Mouse (Mus musculus) lung, postnatal 14 days (tissue): Measurements from ENCODE around the gene Dact2.
A peak's percentile ranks its signal among the peaks of the same experiment; 100 is the strongest.

Experiments
- DNase-seq: peaks from one replicate; pipeline ENCODE4 v3.0.0; 2021

Dact2 gene

GRCm38 (mm10) chr17:14172731-14173130 is 31.4 kb downstream of the Dact2 start:
- no peak for DNase-seq

GRCm38 (mm10) chr17:14172184-14172583 is 31.9 kb downstream of the Dact2 start:
- DNase-seq, result no peak

- no peak for DNase-seq
Observed at GRCm38 (mm10) chr17:14170961-14171479, 33.1 kb downstream of the Dact2 start.

DNA sequence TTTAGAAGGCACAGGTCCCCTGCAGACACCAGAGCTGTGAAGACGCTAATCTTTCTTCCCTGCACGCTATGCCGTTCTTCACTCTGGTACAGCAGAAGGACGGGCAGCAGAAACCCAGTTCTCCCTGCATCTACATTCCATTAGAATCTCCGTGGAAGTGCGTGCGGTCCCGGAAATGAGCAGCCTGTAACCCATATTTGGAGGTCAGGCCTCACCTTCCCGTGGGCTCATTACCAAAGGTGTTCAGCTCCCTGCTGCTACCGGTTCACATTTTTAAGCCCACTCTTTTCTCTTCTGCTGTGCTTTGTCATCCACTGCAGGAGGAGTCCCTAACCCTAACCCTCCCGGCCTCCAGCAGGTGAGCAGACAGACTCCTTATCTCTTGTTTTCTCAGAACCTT is 34.7 kb downstream of the Dact2 start:
- no peak for DNase-seq

DNA sequence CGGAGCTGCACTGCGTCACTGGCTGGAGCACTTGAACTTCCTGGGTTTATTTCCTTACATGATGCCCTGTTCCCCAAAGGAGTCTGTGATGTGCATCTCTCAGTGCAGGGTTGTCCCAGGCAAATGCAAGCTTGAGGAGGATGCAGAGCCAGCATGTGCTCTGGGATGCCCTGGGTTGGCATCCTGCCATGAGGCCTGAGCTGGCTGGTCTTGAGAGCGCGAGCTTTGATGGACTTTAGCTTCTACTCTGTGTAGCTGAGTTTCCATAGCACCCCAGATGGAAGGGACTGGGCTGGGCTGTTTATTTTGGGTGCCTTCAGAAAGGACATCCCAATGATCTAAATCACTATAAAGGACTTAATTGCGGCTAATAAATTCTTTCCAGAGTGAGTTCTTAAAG is 36.5 kb downstream of the Dact2 start:
- no peak for DNase-seq

GRCm38 (mm10) chr17:14166746-14167432 is 37.2 kb downstream of the Dact2 start:
- no peak for DNase-seq

DNA sequence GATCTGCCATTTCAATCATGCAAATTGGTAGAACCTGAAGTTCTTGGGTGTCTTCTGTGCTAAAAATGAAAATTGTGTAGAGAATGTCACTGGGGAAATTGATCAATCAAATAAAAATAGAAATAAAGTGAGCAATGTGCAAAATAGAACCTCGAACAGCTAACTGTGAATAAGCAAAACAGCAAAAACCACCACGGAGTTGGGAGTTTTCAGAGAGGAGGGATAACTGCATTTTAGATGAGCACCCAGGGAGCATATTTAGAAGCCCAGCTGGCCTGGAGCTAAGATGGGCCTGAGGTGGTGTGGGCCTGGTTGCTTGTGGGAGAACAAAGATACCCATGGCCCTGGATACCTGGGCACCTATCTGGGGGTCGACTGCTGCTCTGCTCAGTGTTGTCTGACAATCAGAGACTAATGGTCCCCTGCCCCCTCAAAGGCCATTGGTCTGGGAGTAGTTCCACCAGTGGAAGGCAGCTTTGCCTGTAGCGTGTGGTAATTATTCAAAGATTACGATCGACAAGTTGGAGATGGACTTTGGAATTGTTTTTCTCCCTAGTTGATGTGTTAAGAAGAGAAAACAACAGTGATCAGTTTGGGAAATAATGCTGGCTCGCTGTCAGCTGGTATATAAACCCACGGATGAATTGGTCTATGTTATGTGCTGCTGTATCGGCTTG is 38.0 kb downstream of the Dact2 start:
- DNase-seq, result no peak

GRCm38 (mm10) chr17:14165332-14165876 is 38.7 kb downstream of the Dact2 start:
- DNase-seq, result peak; percentile 19

DNA sequence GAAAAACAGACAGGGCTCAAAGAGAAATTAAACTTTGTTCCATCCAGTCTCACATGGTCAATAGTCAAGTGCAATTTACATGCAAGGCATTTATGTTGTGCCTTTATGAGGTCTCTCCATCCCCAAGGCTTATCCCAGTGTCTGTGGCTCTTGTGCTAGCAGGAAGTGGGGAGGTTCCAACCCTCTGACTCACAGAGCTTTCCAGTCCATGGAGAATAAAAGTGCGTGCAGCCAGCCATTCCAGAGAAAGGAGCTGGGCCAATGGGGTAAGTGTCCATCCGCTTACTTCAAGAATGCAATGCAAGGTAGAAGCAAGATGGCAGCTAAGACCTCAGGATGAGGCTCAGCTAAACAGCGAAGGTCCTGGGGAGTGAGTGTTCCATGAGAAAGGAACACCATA is 43.3 kb downstream of the Dact2 start:
- DNase-seq, result no peak

GRCm38 (mm10) chr17:14157779-14158195 is 46.3 kb downstream of the Dact2 start:
- no peak for DNase-seq
